ENCODE assay signal across 21 mouse cellular contexts in genomic region chr15:77142787-77143186, GRCm38 (mm10).
A peak's percentile ranks its signal among the peaks of the same experiment; 100 is the strongest.
DNase-seq lines count a peak whose midpoint lies in the region; ATAC-seq and TF ChIP-seq lines count a peak whose summit lies in the region.
"Had no signal": no experiment of that assay in that cellular context is flagged by ENCODE, and none has a peak within 500 bp of the region (broad histone marks: within the 10 kb centered on the region; RNA-seq: fewer than 3 reads in every experiment).

No protein-coding gene starts in this region.

- no peak for DNase-seq in heart, adult 11 months
- DNase-seq in liver, embryonic 11.5 days (ENCODE audit: low spot score): no peak
- no peak for DNase-seq in liver, postnatal 0 days
- no peak for DNase-seq in urinary bladder, adult 2 months (ENCODE audit: low spot score)
- DNase-seq: adrenal gland, adult 2 months; adrenal gland, postnatal 36 days; cerebellum, adult 2 months; cerebellum, postnatal 14 days; embryo, embryonic 11 days; gastrocnemius, postnatal 36 days; heart, postnatal 14 days had no signal

- no peaks in the 10 kb centered on the region for H3K9me3 ChIP-seq in heart, embryonic 16.5 days (replicated peaks; ENCODE audit: control insufficient read depth, low read length)
- H3K9me3 ChIP-seq in liver, embryonic 11.5 days (ENCODE audit: control insufficient read depth, low read length): no peaks in the 10 kb centered on the region
- H3K9me3 ChIP-seq in liver, embryonic 12.5 days (replicated peaks): no peaks in the 10 kb centered on the region
- H3K9me3 ChIP-seq in liver, postnatal 0 days (ENCODE audit: low read length): no peaks in the 10 kb centered on the region
- no peaks in the 10 kb centered on the region for H3K9me3 ChIP-seq in midbrain, embryonic 15.5 days
- H3K9me3 ChIP-seq: embryonic facial prominence, embryonic 15.5 days; forebrain, embryonic 10.5 days; hindbrain, embryonic 10.5 days; hindbrain, embryonic 15.5 days had no signal

- H3K4me1 ChIP-seq in heart, embryonic 16.5 days (ENCODE audit: control insufficient read depth, insufficient read depth, low read length): peaks cover 43% of the 10 kb centered on the region
- peaks cover 5% of the 10 kb centered on the region; the same call in 1 of the 2 replicates for H3K4me1 ChIP-seq in liver, embryonic 11.5 days (replicated peaks; ENCODE audit: control insufficient read depth, insufficient read depth, low read length)
- peaks cover 10% of the 10 kb centered on the region for H3K4me1 ChIP-seq in liver, embryonic 12.5 days
- H3K4me1 ChIP-seq in liver, postnatal 0 days (ENCODE audit: insufficient read depth): peaks cover 13% of the 10 kb centered on the region; the same call in 1 of the 2 replicates
- H3K4me1 ChIP-seq in midbrain, embryonic 15.5 days: peaks cover 77% of the 10 kb centered on the region

- H3K36me3 ChIP-seq in heart, embryonic 16.5 days (ENCODE audit: control insufficient read depth, insufficient read depth): no peaks in the 10 kb centered on the region
- H3K36me3 ChIP-seq in liver, embryonic 11.5 days (ENCODE audit: control insufficient read depth, insufficient read depth, low read length): no peaks in the 10 kb centered on the region
- H3K36me3 ChIP-seq in liver, embryonic 12.5 days: no peaks in the 10 kb centered on the region
- H3K36me3 ChIP-seq in liver, postnatal 0 days (replicated peaks; ENCODE audit: insufficient read depth, low read length): no peaks in the 10 kb centered on the region
- H3K36me3 ChIP-seq in midbrain, embryonic 15.5 days (replicated peaks): no peaks in the 10 kb centered on the region
- H3K36me3 ChIP-seq: embryonic facial prominence, embryonic 15.5 days; forebrain, embryonic 10.5 days; hindbrain, embryonic 15.5 days had no signal

- 78% methylated on average over 5 of the region's 5 CpGs for WGBS in heart, embryonic 16.5 days
- WGBS in liver, embryonic 11.5 days: 73% methylated on average over 5 of the region's 5 CpGs
- 70% methylated on average over 5 of the region's 5 CpGs for WGBS in liver, embryonic 12.5 days (ENCODE audit: insufficient replicate concordance)
- 64% methylated on average over 5 of the region's 5 CpGs for WGBS in liver, postnatal 0 days (ENCODE audit: insufficient replicate concordance)
- 89% methylated on average over 5 of the region's 5 CpGs for WGBS in midbrain, embryonic 15.5 days

- H3K4me3 ChIP-seq in heart, embryonic 16.5 days (ENCODE audit: low read length): no peak overlapping the region
- H3K4me3 ChIP-seq in liver, embryonic 11.5 days (ENCODE audit: low read depth, low read length): no peak overlapping the region
- no peak overlapping the region for H3K4me3 ChIP-seq in liver, embryonic 12.5 days
- no peak overlapping the region for H3K4me3 ChIP-seq in liver, postnatal 0 days (ENCODE audit: low read depth, low read length)
- H3K4me3 ChIP-seq in midbrain, embryonic 15.5 days: no peak overlapping the region
- H3K4me3 ChIP-seq: embryonic facial prominence, embryonic 15.5 days; erythroblast, embryonic 14.5 days; forebrain, embryonic 10.5 days; heart, adult 2 months; hindbrain, embryonic 10.5 days; hindbrain, embryonic 15.5 days had no signal

- H3K4me2 ChIP-seq in heart, embryonic 16.5 days (ENCODE audit: low read depth, low read length): no peak overlapping the region
- H3K4me2 ChIP-seq in liver, embryonic 11.5 days: 0 out of 2 replicates have a peak overlapping the region, but pooled peaks have one; percentile 13
- no peak overlapping the region for H3K4me2 ChIP-seq in liver, embryonic 12.5 days
- H3K4me2 ChIP-seq in liver, postnatal 0 days (ENCODE audit: low read depth, low read length): peak overlapping the region; percentile 52
- no peak overlapping the region for H3K4me2 ChIP-seq in midbrain, embryonic 15.5 days
- H3K4me2 ChIP-seq: embryonic facial prominence, embryonic 15.5 days; hindbrain, embryonic 15.5 days had no signal

- H3K9ac ChIP-seq in heart, embryonic 16.5 days (ENCODE audit: low read length): no peak overlapping the region
- no peak overlapping the region for H3K9ac ChIP-seq in liver, embryonic 11.5 days (ENCODE audit: low read depth, low read length)
- H3K9ac ChIP-seq in liver, embryonic 12.5 days: no peak overlapping the region
- H3K9ac ChIP-seq in liver, postnatal 0 days (replicated peaks): no peak overlapping the region
- no peak overlapping the region for H3K9ac ChIP-seq in midbrain, embryonic 15.5 days
- H3K9ac ChIP-seq: embryonic facial prominence, embryonic 15.5 days; hindbrain, embryonic 15.5 days had no signal

- TF ChIP-seq CTCF in liver, postnatal 0 days (IDR thresholded peaks at IDR 0.05; ENCODE audit: low read depth): no peak

- no peaks in the 10 kb centered on the region for H3K27me3 ChIP-seq in heart, embryonic 16.5 days (ENCODE audit: control insufficient read depth, insufficient read depth, low read length)
- no peaks in the 10 kb centered on the region for H3K27me3 ChIP-seq in liver, embryonic 11.5 days (replicated peaks; ENCODE audit: control insufficient read depth, insufficient read depth, low read length)
- H3K27me3 ChIP-seq in liver, embryonic 12.5 days (replicated peaks): no peaks in the 10 kb centered on the region
- H3K27me3 ChIP-seq in liver, postnatal 0 days (ENCODE audit: insufficient read depth, low read length): no peaks in the 10 kb centered on the region
- no peaks in the 10 kb centered on the region for H3K27me3 ChIP-seq in midbrain, embryonic 15.5 days (replicated peaks)
- H3K27me3 ChIP-seq: embryonic facial prominence, embryonic 15.5 days; hindbrain, embryonic 15.5 days had no signal

- ATAC-seq in heart, embryonic 16.5 days (replicated peaks; ENCODE audit: extremely low read depth, insufficient read depth, low FRiP score): no peak
- no peak for ATAC-seq in liver, embryonic 11.5 days (replicated peaks; ENCODE audit: low FRiP score)
- ATAC-seq in liver, embryonic 12.5 days: no peak
- peak; percentile 65; the same call in 1 of the 2 replicates for ATAC-seq in liver, postnatal 0 days
- ATAC-seq in midbrain, embryonic 15.5 days (replicated peaks): no peak
- ATAC-seq: forebrain, embryonic 14.5 days had no signal

- peak overlapping the region; percentile 17; the same call in 1 of the 2 replicates for H3K27ac ChIP-seq in heart, embryonic 16.5 days (ENCODE audit: low read length)
- no peak overlapping the region; the same call in 1 of the 2 replicates for H3K27ac ChIP-seq in liver, embryonic 11.5 days (ENCODE audit: low read depth, low read length)
- 0 out of 2 replicates have a peak overlapping the region, but pooled peaks have one; percentile 37 for H3K27ac ChIP-seq in liver, embryonic 12.5 days
- H3K27ac ChIP-seq in liver, postnatal 0 days (ENCODE audit: low read depth): peak overlapping the region; percentile 70
- no peak overlapping the region for H3K27ac ChIP-seq in midbrain, embryonic 15.5 days
- H3K27ac ChIP-seq: embryonic facial prominence, embryonic 15.5 days; forebrain, embryonic 10.5 days; heart, adult 2 months; hindbrain, embryonic 10.5 days; hindbrain, embryonic 15.5 days had no signal

- TF ChIP-seq EP300 in liver, postnatal 0 days (IDR thresholded peaks at IDR 0.05; ENCODE audit: low read depth): no peak

Comparison
In these comparisons a context has a peak if more than half of its experiments do, and no peak if none do; other contexts are left out.
1. H3K27ac ChIP-seq: peak in heart, embryonic 16.5 days (single experiment), liver, embryonic 12.5 days (single experiment) and liver, postnatal 0 days (single experiment); none in liver, embryonic 11.5 days (single experiment) and midbrain, embryonic 15.5 days (single experiment).
2. H3K4me2 ChIP-seq: peak in liver, embryonic 11.5 days (single experiment) and liver, postnatal 0 days (single experiment); none in heart, embryonic 16.5 days (single experiment), liver, embryonic 12.5 days (single experiment) and midbrain, embryonic 15.5 days (single experiment).